In genomic region chr2:74761941-74762340, GRCm38 (mm10) we compare ENCODE assay signal across 14 mouse cellular contexts. TPM values are rescaled to one million over a fixed set of nuclear protein-coding genes. Genes with fewer than 3 reads are reported as not detected.
A peak's percentile ranks its signal among the peaks of the same experiment; 100 is the strongest.
DNase-seq lines count a peak whose midpoint lies in the region; ATAC-seq lines count a peak whose summit lies in the region.
"Had no signal": no experiment of that assay in that cellular context is flagged by ENCODE, and none has a peak within 500 bp of the region (broad histone marks: within the 10 kb centered on the region; RNA-seq: fewer than 3 reads in every experiment).

No protein-coding gene starts in this region.

- DNase-seq in heart, embryonic 10.5 days (ENCODE audit: low spot score), result no peak
- DNase-seq in heart, adult 8-10 months (ENCODE audit: low spot score), result no peak
- DNase-seq in limb, embryonic 11.5 days (ENCODE audit: low spot score), result no peak
- DNase-seq in retina, embryonic 14.5 days (ENCODE audit: low spot score), result no peak
- no peak for DNase-seq in gastrocnemius, adult 8-10 months (ENCODE audit: low spot score in 2 of 2)
- no peak for DNase-seq in MN1 (ENCODE audit: low spot score)
- DNase-seq: adrenal gland, adult 2 months; cerebellum, adult 11 months; layer of hippocampus, adult 9-11 months; thymus, postnatal 25 days had no signal

- ATAC-seq in midbrain, embryonic 15.5 days (replicated peaks), result no peak
- ATAC-seq in midbrain, embryonic 13.5 days, result no peak
- ATAC-seq in limb, embryonic 11.5 days (ENCODE audit: insufficient number of reproducible peaks, low FRiP score, low TSS enrichment, low read depth), result no peak
- ATAC-seq: liver, embryonic 12.5 days had no signal

- peak overlapping the region; percentile 88; the same call in 1 of the 2 replicates for H3K4me2 ChIP-seq in midbrain, embryonic 15.5 days
- no peak overlapping the region for H3K4me2 ChIP-seq in midbrain, embryonic 13.5 days (replicated peaks)
- peak overlapping the region; percentile 95 for H3K4me2 ChIP-seq in limb, embryonic 11.5 days (ENCODE audit: low read depth, severe bottlenecking)

- H3K9me3 ChIP-seq in heart, embryonic 10.5 days, result no peaks in the 10 kb centered on the region
- H3K9me3 ChIP-seq in midbrain, embryonic 15.5 days, result no peaks in the 10 kb centered on the region
- H3K9me3 ChIP-seq in midbrain, embryonic 13.5 days, result no peaks in the 10 kb centered on the region
- no peaks in the 10 kb centered on the region for H3K9me3 ChIP-seq in limb, embryonic 11.5 days (ENCODE audit: control insufficient read depth, low read length)
- H3K9me3 ChIP-seq: liver, embryonic 12.5 days had no signal

- WGBS in heart, embryonic 10.5 days, result 6% methylated on average over 13 of the region's 13 CpGs
- 6% methylated on average over 13 of the region's 13 CpGs for WGBS in midbrain, embryonic 15.5 days
- WGBS in midbrain, embryonic 13.5 days, result 6% methylated on average over 13 of the region's 13 CpGs
- WGBS in limb, embryonic 11.5 days, result 2% methylated on average over 13 of the region's 13 CpGs

- peaks cover 26% of the 10 kb centered on the region for H3K4me1 ChIP-seq in heart, embryonic 10.5 days
- H3K4me1 ChIP-seq in midbrain, embryonic 15.5 days, result peaks cover 16% of the 10 kb centered on the region
- peaks cover 18% of the 10 kb centered on the region for H3K4me1 ChIP-seq in midbrain, embryonic 13.5 days (replicated peaks)
- H3K4me1 ChIP-seq in limb, embryonic 11.5 days (ENCODE audit: control insufficient read depth, insufficient read depth, low read length), result peaks cover 20% of the 10 kb centered on the region

- H3K36me3 ChIP-seq in heart, embryonic 10.5 days, result no peaks in the 10 kb centered on the region
- H3K36me3 ChIP-seq in midbrain, embryonic 15.5 days (replicated peaks), result no peaks in the 10 kb centered on the region
- no peaks in the 10 kb centered on the region for H3K36me3 ChIP-seq in midbrain, embryonic 13.5 days
- H3K36me3 ChIP-seq in limb, embryonic 11.5 days (ENCODE audit: control insufficient read depth, insufficient read depth, low read length), result no peaks in the 10 kb centered on the region
- H3K36me3 ChIP-seq: liver, embryonic 12.5 days had no signal

- no peak overlapping the region for H3K27ac ChIP-seq in heart, embryonic 10.5 days
- H3K27ac ChIP-seq in midbrain, embryonic 15.5 days, result no peak overlapping the region
- H3K27ac ChIP-seq in midbrain, embryonic 13.5 days, result no peak overlapping the region
- H3K27ac ChIP-seq in limb, embryonic 11.5 days (replicated peaks; ENCODE audit: low read depth, low read length), result no peak overlapping the region
- H3K27ac ChIP-seq: liver, embryonic 12.5 days had no signal

- no peak overlapping the region for H3K9ac ChIP-seq in midbrain, embryonic 15.5 days
- no peak overlapping the region for H3K9ac ChIP-seq in midbrain, embryonic 13.5 days (replicated peaks)
- H3K9ac ChIP-seq in limb, embryonic 11.5 days (ENCODE audit: low read length), result no peak overlapping the region
- H3K9ac ChIP-seq: liver, embryonic 12.5 days had no signal

- H3K4me3 ChIP-seq in heart, embryonic 10.5 days, result peak overlapping the region; percentile 65
- no peak overlapping the region for H3K4me3 ChIP-seq in midbrain, embryonic 15.5 days
- no peak overlapping the region for H3K4me3 ChIP-seq in midbrain, embryonic 13.5 days (replicated peaks)
- peak overlapping the region; percentile 51 for H3K4me3 ChIP-seq in limb, embryonic 11.5 days (ENCODE audit: low read depth, low read length)

- peaks cover 87% of the 10 kb centered on the region for H3K27me3 ChIP-seq in heart, embryonic 10.5 days (ENCODE audit: insufficient read depth, poor library complexity, severe bottlenecking)
- peaks cover 90% of the 10 kb centered on the region for H3K27me3 ChIP-seq in midbrain, embryonic 15.5 days (replicated peaks)
- H3K27me3 ChIP-seq in midbrain, embryonic 13.5 days, result peaks cover 96% of the 10 kb centered on the region
- H3K27me3 ChIP-seq in limb, embryonic 11.5 days (ENCODE audit: control insufficient read depth, insufficient read depth, low read length), result peaks cover 33% of the 10 kb centered on the region

RNA-seq across cellular contexts. Expression of gene Hoxd1, which starts 0.8 kb away (rescaled TPM):
- polyA plus RNA-seq in heart, embryonic 10.5 days (2016; fragmentation: Nextera tagmentation; extraction: Ambion mirVana), result 0.22 and 0.49 TPM in 2 replicates
- total RNA-seq in heart, adult 8-10 months (2022), result not detected
- polyA plus RNA-seq in midbrain, embryonic 15.5 days (2015; fragmentation: Nextera tagmentation; extraction: Ambion mirVana), result not detected in 2 replicates
- polyA plus RNA-seq in midbrain, embryonic 13.5 days (2015; fragmentation: Nextera tagmentation; extraction: Ambion mirVana), result 0.08 TPM in 1 of 2 replicates, not detected in the other
- polyA plus RNA-seq in limb, embryonic 11.5 days (2014; fragmentation: Nextera tagmentation; extraction: Ambion mirVana), result 0.17 and 0.30 TPM in 2 replicates
- not detected for total RNA-seq in gastrocnemius, adult 8-10 months (2022)
- total RNA-seq: adrenal gland, adult 2 months had no signal
- polyA plus RNA-seq: adrenal gland, adult 2 months; C2C12; liver, embryonic 12.5 days had no signal

RNA-seq across cellular contexts. Expression of gene Gm28230, which starts 35.4 kb away (rescaled TPM):
- 0.07 and 0.35 TPM in 2 replicates for polyA plus RNA-seq in heart, embryonic 10.5 days (2016; fragmentation: Nextera tagmentation; extraction: Ambion mirVana)
- not detected for total RNA-seq in heart, adult 8-10 months (2022)
- polyA plus RNA-seq in midbrain, embryonic 15.5 days (2015; fragmentation: Nextera tagmentation; extraction: Ambion mirVana), result not detected in 2 replicates
- polyA plus RNA-seq in midbrain, embryonic 13.5 days (2015; fragmentation: Nextera tagmentation; extraction: Ambion mirVana), result not detected in 2 replicates
- polyA plus RNA-seq in limb, embryonic 11.5 days (2014; fragmentation: Nextera tagmentation; extraction: Ambion mirVana), result 0.45 and 0.55 TPM in 2 replicates
- under 1 TPM in 1 of 4 experiments, not detected in 3; 0.31 TPM for total RNA-seq in gastrocnemius, adult 8-10 months (2022)
- polyA plus RNA-seq: C2C12; liver, embryonic 12.5 days had no signal

RNA-seq across cellular contexts. Expression of gene Hoxd4, which starts 50.2 kb away (rescaled TPM):
- polyA plus RNA-seq in heart, embryonic 10.5 days (2016; fragmentation: Nextera tagmentation; extraction: Ambion mirVana), result 0.29 TPM in 1 of 2 replicates, not detected in the other
- total RNA-seq in heart, adult 8-10 months (2022), result under 1 TPM; 0.32 to 0.79 (median 0.38) TPM
- polyA plus RNA-seq in midbrain, embryonic 15.5 days (2015; fragmentation: Nextera tagmentation; extraction: Ambion mirVana), result not detected in 2 replicates
- not detected in 2 replicates for polyA plus RNA-seq in midbrain, embryonic 13.5 days (2015; fragmentation: Nextera tagmentation; extraction: Ambion mirVana)
- 0.84 and 1.9 TPM in 2 replicates for polyA plus RNA-seq in limb, embryonic 11.5 days (2014; fragmentation: Nextera tagmentation; extraction: Ambion mirVana)
- 1 to 10 TPM; 1.1 to 1.9 (median 1.5) TPM for total RNA-seq in gastrocnemius, adult 8-10 months (2022)
- polyA plus RNA-seq: C2C12; liver, embryonic 12.5 days had no signal

RNA-seq across cellular contexts. Expression of gene Hoxd3, which starts 50.2 kb away (rescaled TPM):
- polyA plus RNA-seq in heart, embryonic 10.5 days (2016; fragmentation: Nextera tagmentation; extraction: Ambion mirVana), result 0.73 and 2.9 TPM in 2 replicates
- total RNA-seq in heart, adult 8-10 months (2022), result under 1 TPM in 1 of 4 experiments, not detected in 3; 0.16 TPM
- polyA plus RNA-seq in midbrain, embryonic 15.5 days (2015; fragmentation: Nextera tagmentation; extraction: Ambion mirVana), result 0.09 and 0.21 TPM in 2 replicates
- polyA plus RNA-seq in midbrain, embryonic 13.5 days (2015; fragmentation: Nextera tagmentation; extraction: Ambion mirVana), result 0.17 TPM in 2 replicates
- 1.2 and 1.4 TPM in 2 replicates for polyA plus RNA-seq in limb, embryonic 11.5 days (2014; fragmentation: Nextera tagmentation; extraction: Ambion mirVana)
- under 1 TPM in 2 of 4 experiments, not detected in 2; 0.17 to 0.29 TPM for total RNA-seq in gastrocnemius, adult 8-10 months (2022)
- polyA plus RNA-seq: C2C12 had no signal

RNA-seq across cellular contexts. Expression of gene Hoxd8, which starts 57.5 kb away (rescaled TPM):
- 0.09 and 1.3 TPM in 2 replicates for polyA plus RNA-seq in heart, embryonic 10.5 days (2016; fragmentation: Nextera tagmentation; extraction: Ambion mirVana)
- total RNA-seq in heart, adult 8-10 months (2022), result 1 to 10 TPM in 1 of 4 experiments, under 1 TPM in 3; 0.53 to 1.5 (median 0.76) TPM
- polyA plus RNA-seq in midbrain, embryonic 15.5 days (2015; fragmentation: Nextera tagmentation; extraction: Ambion mirVana), result 0.08 and 0.10 TPM in 2 replicates
- polyA plus RNA-seq in midbrain, embryonic 13.5 days (2015; fragmentation: Nextera tagmentation; extraction: Ambion mirVana), result 0.08 TPM in 1 of 2 replicates, not detected in the other
- polyA plus RNA-seq in limb, embryonic 11.5 days (2014; fragmentation: Nextera tagmentation; extraction: Ambion mirVana), result 11.6 and 13.1 TPM in 2 replicates
- 10 to 100 TPM; 46.8 to 53.5 (median 51.3) TPM for total RNA-seq in gastrocnemius, adult 8-10 months (2022)
- polyA plus RNA-seq: C2C12 had no signal

Comparison
In these comparisons a context has a peak if more than half of its experiments do, and no peak if none do; other contexts are left out.
1. H3K4me3 ChIP-seq: peak in heart, embryonic 10.5 days (single experiment) and limb, embryonic 11.5 days (single experiment); none in midbrain, embryonic 15.5 days (single experiment) and midbrain, embryonic 13.5 days (single experiment).